Mouse (Mus musculus) T-helper 2 cell (primary cell): ENCODE measurements at regions not wholly inside any gene's neighbourhood (a gene's known extent, or its start where the extent isn't known, plus 50 kb on each side); places are given as distances from the start of the nearest gene placed in this dataset.
"Not testable (repeated sequence)": the region's sequence is repeated elsewhere in the genome, so short reads cannot be mapped to it uniquely, and the experiment has no call there.

Source experiments
- in situ Hi-C: fragments of 300-600 bp; cut with MboI, MseI; formaldehyde crosslinking; loops from one replicate; pipeline ENCODE4 v1.15.1; 2025; ENCODE audit warnings: high pct_unique_total_duplicates

DNA sequence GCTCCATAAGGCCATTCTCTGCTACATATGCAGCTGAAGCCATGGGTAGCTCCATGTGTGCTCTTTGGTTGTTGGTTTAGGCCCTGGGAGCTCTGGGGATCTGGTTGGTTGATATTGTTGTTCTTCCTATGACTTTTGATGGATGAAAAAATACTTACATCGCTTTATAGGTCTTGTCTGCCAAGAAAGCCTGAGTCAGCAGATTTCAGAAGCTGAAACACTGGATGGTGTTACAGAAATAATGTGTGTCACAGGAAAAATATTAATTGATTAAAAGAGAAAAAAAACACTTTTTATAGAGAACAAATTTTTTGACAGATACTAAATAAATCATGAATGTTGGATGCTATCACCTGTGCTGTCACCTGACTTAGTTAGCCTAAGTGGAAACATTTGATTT lies 52.4 kb upstream of the Plxna2 start:
- in situ Hi-C loops: no loop called here

- in situ Hi-C loops: no loop called here
These were observed 54.1 kb upstream of the Plxna2 start for GRCm38 (mm10) chr1:194563946-194564345.

DNA sequence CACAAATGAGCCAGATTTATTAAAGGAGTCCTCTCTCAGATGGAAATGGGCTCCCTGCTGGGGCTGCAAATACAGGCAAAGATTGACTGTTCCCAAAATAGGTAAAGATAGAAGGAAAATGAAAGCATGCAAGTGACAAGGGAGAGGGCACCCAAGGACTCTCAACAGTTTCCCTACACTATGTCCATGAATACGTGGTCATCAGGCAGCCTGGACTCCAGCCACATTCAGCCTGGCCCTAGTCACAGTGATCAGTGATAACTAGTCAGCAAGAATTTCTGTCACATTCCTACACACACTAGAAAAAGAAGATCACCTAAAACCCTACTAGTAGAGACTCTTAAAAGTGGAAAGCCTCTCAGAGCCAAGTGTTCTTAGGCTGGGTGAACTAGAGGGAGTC lies 56.9 kb upstream of the Plxna2 start:
- in situ Hi-C loops: no loop called here

GRCm38 (mm10) chr1:194548661-194549060 lies 69.4 kb upstream of the Plxna2 start:
- in situ Hi-C loops: no loop called here

- in situ Hi-C loops: no loop called here
These were observed 69.8 kb upstream of the Plxna2 start for GRCm38 (mm10) chr1:194548243-194548642.

DNA sequence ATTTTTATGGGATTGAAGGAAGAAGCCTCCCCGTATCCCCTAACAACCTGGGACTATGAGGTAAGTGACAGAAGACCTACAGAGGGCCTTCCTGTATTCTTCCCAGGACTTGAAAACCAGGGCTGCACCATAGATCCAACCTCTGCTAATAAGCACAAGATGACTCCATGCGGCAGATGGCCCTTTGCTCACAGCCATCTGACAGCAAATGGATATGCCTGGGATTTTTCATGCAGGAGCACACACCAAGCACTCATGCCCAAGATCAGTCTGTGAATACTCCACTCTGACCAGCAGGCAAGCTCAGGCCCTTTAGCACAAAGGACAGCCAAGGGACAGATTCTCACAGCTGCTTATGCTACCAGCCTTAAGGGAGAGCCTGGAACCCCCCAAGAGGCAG lies 77.1 kb upstream of the Plxna2 start:
- in situ Hi-C loops: no loop called here

DNA sequence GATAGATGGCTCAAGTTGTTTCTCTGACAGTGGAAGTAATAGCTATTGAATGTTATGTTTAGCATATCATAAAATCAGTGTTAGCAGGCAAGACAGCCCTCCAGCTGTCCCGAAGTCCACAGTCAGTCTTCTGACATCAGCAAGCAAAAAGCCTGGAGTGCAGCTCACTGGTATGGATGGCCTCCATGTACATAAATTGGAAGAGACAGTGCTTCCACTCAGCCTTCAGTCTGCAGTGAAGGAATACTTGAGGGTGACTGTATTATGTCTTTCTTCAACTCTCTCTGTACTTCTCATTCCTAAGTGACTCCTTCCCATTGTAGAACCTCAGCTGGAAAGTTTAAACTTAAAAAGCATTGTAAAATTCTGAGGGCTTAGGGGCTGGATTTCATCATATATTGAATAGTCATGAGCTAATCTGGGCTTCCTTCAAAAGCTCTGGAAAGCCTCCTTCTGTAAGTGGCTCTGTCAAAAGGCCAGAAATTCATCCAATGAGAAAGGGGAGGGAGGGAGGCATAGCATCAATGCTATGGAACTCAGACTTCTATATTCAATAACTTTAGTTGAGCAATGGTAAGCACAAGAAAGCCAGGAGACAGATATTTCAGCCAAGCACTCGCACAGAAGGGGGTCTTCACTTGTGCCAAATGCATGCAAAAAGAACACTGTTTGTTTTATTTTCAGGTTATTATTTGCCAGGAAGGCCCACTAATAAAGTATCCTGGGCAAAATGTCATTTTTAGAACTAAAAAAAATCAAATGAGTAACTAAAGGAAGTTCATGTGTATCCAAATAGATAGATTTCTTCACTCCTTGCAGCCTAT lies 90.5 kb upstream of the Plxna2 start:
- in situ Hi-C loops: no loop called here

GRCm38 (mm10) chr1:194524976-194525375 lies 93.0 kb upstream of the Plxna2 start:
- in situ Hi-C loops: no loop called here

- in situ Hi-C loops: no loop called here
These were observed 96.8 kb upstream of the Plxna2 start for GRCm38 (mm10) chr1:194521216-194521615.

- in situ Hi-C loops: no loop called here
These were observed 98.4 kb upstream of the Plxna2 start for GRCm38 (mm10) chr1:194519509-194520220.

DNA sequence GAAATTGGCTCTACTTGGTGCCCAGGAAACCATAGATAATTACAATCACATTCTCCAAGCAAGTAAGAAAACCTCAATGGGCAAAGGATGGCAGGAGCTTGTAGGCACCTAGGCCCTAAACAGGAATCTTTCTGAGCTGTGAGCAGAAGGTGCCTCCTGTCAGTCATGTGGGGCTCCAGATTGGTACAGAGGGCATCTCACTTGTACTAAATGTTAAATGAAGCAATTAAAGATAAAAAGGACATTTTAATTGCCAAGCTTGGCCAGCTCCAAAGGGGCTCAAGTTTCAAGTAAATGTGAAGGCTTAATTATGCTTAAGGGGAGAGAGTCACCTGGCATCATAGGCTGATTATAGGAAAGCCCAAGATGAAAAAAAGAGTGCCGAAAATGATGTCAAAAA lies 101.9 kb upstream of the Plxna2 start:
- in situ Hi-C loops: no loop called here

GRCm38 (mm10) chr1:194508314-194508713 lies 109.7 kb upstream of the Plxna2 start:
- in situ Hi-C loops: no loop called here

DNA sequence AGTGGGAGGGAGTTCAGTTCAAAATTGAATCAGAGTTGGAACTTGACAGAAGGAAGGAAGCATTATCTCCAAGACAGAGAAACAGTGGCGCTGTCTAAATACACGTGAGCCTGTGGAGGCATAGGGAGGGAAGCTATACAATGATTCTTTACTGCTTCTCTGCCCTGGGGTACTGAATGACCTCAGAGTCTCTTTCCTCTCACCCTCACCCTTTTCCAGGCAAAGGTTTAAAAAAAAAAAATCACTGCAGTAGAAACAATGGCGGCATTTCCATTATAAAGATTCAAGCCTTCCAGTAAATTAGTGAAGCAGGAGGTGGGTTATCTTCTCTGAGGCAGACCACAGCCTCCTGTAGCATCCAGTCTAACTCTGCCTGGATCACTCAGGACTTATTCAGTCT lies 112.2 kb upstream of the Plxna2 start:
- in situ Hi-C loops: no loop called here

DNA sequence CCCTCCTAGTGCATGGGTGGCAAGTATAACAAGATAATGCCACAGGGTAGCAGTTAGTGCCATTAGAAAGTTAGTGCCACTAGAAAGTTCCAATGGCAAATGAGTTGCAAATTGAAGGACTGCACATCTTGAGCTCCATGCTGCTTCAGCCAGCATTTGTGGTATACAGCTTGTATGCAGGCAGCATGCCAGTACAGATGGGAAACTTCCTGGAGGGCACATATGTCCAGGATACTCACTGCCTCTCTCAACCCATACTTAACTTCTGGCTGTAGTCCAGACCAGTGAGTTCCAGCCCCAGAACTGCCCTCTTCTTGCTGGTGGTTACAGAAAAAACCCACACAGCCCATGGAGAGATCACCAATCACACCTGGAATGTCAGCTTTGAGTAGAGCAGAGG lies 113.8 kb upstream of the Plxna2 start:
- in situ Hi-C loops: no loop called here

DNA sequence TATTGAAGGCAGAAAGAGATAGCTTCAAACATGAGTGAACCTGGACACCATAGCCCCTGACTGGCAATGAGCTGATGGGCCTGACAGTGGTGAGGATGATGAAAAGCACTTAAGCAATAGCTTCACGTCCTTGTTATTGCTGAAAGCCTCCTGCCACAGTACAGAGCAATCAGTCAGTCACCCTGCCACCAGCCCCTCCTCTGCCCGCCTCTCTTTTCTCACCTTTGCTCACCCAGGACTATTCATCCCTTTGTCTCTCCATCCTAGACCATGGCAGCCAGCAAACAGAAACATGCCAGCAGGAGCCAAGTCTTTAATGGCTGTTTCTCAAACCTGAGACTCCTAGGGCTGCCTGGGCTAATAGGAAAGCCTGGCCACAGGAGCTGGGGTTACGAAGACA lies 114.5 kb upstream of the Plxna2 start:
- in situ Hi-C loops: no loop called here

- in situ Hi-C loops: no loop called here
These were observed 121.6 kb upstream of the Plxna2 start for GRCm38 (mm10) chr1:194496424-194496823.

DNA sequence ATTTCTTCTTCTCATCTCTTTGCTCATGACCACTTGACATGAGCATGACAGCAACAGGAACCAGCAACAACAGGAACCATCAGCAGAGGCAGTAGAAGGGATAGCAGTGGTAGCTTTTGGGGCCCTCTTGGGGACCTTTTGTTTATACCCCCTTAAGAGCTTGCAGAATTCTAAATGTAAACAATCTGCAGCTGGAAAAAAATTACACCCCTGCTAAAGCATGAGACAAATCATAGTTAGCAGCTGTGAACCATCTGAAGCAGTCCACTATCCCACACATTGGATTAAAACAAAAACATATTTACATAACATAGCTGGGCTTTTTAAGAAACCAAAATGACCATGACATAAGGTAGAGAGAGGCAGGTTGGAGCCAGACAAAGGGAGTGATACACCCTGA lies 126.9 kb upstream of the Plxna2 start:
- in situ Hi-C loops: no loop called here

GRCm38 (mm10) chr1:194488126-194488525 lies 129.9 kb upstream of the Plxna2 start:
- in situ Hi-C loops: no loop called here

DNA sequence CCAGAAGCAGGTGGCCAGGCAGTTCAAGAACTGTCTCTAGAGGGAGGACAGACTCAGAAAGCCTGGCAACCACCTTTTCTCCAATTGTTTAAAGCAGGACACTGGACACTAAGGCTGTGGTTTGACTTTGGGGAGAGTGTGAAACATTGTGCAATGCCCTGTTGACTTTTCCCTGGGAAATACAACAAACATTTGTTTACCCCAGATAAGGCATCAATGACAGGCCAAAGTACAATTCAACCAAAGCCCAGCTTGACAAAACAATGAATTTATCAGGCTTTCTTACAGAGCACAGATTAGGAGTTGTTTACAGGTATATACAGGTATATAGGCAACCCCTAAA lies 135.3 kb upstream of the Plxna2 start:
- in situ Hi-C loops: no loop called here

GRCm38 (mm10) chr1:194482001-194482716 lies 135.9 kb upstream of the Plxna2 start:
- in situ Hi-C loops: no loop called here

DNA sequence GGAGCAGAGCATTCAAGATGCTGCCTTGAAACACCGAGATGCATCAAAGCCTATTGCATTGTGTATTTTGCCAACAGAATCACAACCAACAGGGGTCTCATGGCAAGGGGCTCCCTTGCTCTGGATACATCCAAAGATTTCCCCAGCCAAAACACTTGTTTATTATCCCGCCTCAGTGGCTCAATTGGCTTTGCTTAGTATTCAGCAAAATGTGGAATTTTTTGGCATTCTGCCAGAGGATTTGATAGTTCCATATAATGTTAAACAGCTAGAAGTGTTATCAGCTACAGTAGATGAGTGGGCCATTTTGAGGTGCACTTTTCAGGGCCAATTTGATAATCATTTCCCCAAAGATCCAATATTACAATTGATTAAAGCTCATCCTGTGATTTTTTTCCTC lies 146.7 kb upstream of the Plxna2 start:
- in situ Hi-C loops: not testable (repeated sequence)

DNA sequence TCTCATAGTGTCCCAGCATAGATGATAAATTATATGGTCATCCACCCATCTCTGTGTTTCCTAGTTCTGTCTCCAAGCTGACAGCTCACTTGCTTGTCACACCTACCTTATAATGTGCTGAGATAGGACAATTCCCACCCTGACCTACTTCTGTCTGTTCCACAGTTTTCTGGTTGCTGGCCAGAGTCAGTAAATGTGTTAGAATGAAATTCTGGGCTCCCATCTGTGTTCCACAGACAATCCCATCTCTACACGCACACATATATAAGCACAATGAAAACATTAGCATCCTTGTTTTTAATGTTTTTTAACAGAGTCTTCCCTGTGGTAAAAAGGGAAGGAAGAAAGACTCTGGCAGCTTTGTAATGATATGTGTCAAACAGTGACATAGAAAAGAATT lies 165.5 kb upstream of the Plxna2 start:
- in situ Hi-C loops: no loop called here

- in situ Hi-C loops: no loop called here
These were observed 174.3 kb upstream of the Plxna2 start for GRCm38 (mm10) chr1:194443681-194444080.
